34 mouse cellular contexts compared by ENCODE assay signal in the genomic region with DNA sequence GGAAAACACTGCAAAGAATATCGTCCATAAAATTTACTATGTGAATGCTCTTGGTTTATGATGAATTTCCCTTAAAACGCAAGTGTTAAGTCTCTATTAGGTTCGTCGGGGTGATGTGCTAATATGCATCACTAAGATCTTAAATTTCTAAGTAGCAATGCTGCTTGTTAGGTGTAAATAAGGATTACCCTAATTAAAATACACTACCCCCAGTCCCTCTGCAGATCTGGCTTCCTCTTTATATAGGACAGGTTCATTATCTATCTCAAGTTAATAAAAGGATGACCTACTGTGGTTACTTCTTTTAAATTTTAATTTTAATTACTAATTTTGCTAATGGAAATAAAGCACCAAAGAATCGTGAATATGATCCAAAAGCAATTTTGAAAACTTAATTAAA.
"Had no signal": no experiment of that assay in that cellular context is flagged by ENCODE, and none has a peak within 500 bp of the region (broad histone marks: within the 10 kb centered on the region; RNA-seq: fewer than 3 reads in every experiment).

No protein-coding gene starts in this region.

- H3K4me1 ChIP-seq: heart, embryonic 12.5 days; heart, embryonic 13.5 days; heart, embryonic 15.5 days; hindbrain, embryonic 10.5 days; hindbrain, embryonic 12.5 days; intestine, embryonic 15.5 days had no signal

- H3K4me3 ChIP-seq: heart, embryonic 12.5 days; heart, embryonic 13.5 days; heart, embryonic 15.5 days; hindbrain, embryonic 10.5 days; hindbrain, embryonic 12.5 days; hindbrain, embryonic 13.5 days; hindbrain, embryonic 15.5 days; intestine, embryonic 15.5 days; kidney, embryonic 15.5 days; layer of hippocampus, adult 2 months; left cerebral cortex, adult 2 months had no signal

- H3K27me3 ChIP-seq: heart, embryonic 12.5 days; heart, embryonic 13.5 days; heart, embryonic 15.5 days; hindbrain, embryonic 12.5 days; hindbrain, embryonic 13.5 days; hindbrain, embryonic 15.5 days; intestine, embryonic 15.5 days; kidney, embryonic 15.5 days had no signal

- DNase-seq: heart, postnatal 10 days; heart, postnatal 14 days; heart, postnatal 36 days; heart, postnatal 4 days; kidney, adult 11 months; kidney, adult 18-20 months; kidney, adult 2 months; kidney, adult 8-10 months; kidney, adult 9 months; kidney, postnatal 10 days; kidney, postnatal 14 days; kidney, postnatal 25 days; kidney, postnatal 36 days; kidney, postnatal 4 days; layer of hippocampus, adult 9-11 months; layer of hippocampus, postnatal 36 days had no signal

- ATAC-seq: hindbrain, embryonic 16.5 days; hindbrain, postnatal 0 days; inflammation-experienced regulatory T-cells, adult 6 months; intestine, embryonic 15.5 days; intestine, embryonic 16.5 days; intestine, postnatal 0 days had no signal

- H3K9ac ChIP-seq: heart, embryonic 12.5 days; heart, embryonic 13.5 days; heart, embryonic 15.5 days; hindbrain, embryonic 12.5 days; hindbrain, embryonic 13.5 days; hindbrain, embryonic 14.5 days; hindbrain, embryonic 15.5 days; intestine, embryonic 15.5 days; kidney, embryonic 15.5 days had no signal

- H3K4me2 ChIP-seq: heart, embryonic 12.5 days; heart, embryonic 13.5 days; heart, embryonic 15.5 days; hindbrain, embryonic 12.5 days; hindbrain, embryonic 13.5 days; hindbrain, embryonic 14.5 days; hindbrain, embryonic 15.5 days; intestine, embryonic 15.5 days; kidney, embryonic 15.5 days had no signal

- H3K9me3 ChIP-seq: heart, embryonic 12.5 days; heart, embryonic 13.5 days; heart, embryonic 15.5 days; hindbrain, embryonic 10.5 days; hindbrain, embryonic 12.5 days; hindbrain, embryonic 13.5 days; hindbrain, embryonic 15.5 days; intestine, embryonic 15.5 days; kidney, embryonic 15.5 days had no signal

- H3K36me3 ChIP-seq: heart, embryonic 12.5 days; heart, embryonic 13.5 days; heart, embryonic 15.5 days; hindbrain, embryonic 10.5 days; hindbrain, embryonic 12.5 days; hindbrain, embryonic 13.5 days; hindbrain, embryonic 15.5 days; intestine, embryonic 15.5 days; kidney, embryonic 15.5 days had no signal

- H3K27ac ChIP-seq: heart, embryonic 13.5 days; heart, embryonic 15.5 days; hindbrain, embryonic 10.5 days; hindbrain, embryonic 12.5 days; hindbrain, embryonic 13.5 days; hindbrain, embryonic 14.5 days; hindbrain, embryonic 15.5 days; hindbrain, postnatal 0 days; intestine, embryonic 15.5 days; kidney, embryonic 15.5 days; kidney, postnatal 0 days; layer of hippocampus, adult 2 months; left cerebral cortex, adult 2 months had no signal
